Mouse (Mus musculus) E14TG2a.4 (cell line): Measurements from ENCODE around the gene Ogn.

Experiments
- CTCF ChIP-seq: conservative IDR thresholded peaks from 2 replicates; pipeline ENCODE4 v1.5.1; 2014; ENCODE audit warnings: low read length
- POU5F1 ChIP-seq: IDR thresholded peaks from 2 replicates; pipeline ENCODE4 v1.6.1; 2014; ENCODE audit warnings: low read length, borderline replicate concordance

- no peak for TF ChIP-seq CTCF
- TF ChIP-seq POU5F1 = no peak
Observed at GRCm38 (mm10) chr13:49628167-49628566, 20.3 kb downstream of the Ogn start.
